Mouse (Mus musculus) heart, postnatal 0 days (tissue): ENCODE data around the gene Abhd8.

Source experiments
- CTCF ChIP-seq: IDR thresholded peaks from 2 replicates; pipeline ENCODE4 v1.5.1; 2016; ENCODE audit warnings: antibody characterized with exemption, control low read depth, low read depth
- EP300 ChIP-seq: IDR thresholded peaks from 2 replicates; pipeline ENCODE4 v1.6.1; 2016; ENCODE audit warnings: antibody characterized with exemption, low read depth

DNA sequence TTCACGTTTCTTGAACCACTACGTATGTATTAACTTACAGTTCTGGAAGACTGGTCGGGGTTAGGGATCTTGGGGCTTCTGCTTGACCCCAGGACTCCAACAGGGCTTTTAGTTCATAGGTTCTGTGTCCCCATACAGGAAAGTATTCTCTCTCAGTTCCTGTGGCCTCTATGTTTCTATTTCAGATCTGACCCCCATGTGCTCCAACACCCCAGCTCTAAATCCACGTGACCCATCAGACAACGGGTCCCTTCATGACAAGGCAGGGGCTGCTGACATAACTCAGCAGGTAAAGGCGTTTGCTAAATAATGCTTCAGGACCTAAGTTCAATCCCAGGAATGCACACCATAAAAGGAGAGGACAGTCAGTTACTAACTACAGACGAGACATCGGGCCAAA is 2.3 kb upstream of the Abhd8 start:
- TF ChIP-seq CTCF = no peak
- no peak for TF ChIP-seq EP300
